Mouse (Mus musculus): Measurements from ENCODE around the gene Gc.

Gc gene
- long read RNA-seq, experiment 1, result 0 reads
- long read RNA-seq, experiment 2, result 0 reads

DNA sequence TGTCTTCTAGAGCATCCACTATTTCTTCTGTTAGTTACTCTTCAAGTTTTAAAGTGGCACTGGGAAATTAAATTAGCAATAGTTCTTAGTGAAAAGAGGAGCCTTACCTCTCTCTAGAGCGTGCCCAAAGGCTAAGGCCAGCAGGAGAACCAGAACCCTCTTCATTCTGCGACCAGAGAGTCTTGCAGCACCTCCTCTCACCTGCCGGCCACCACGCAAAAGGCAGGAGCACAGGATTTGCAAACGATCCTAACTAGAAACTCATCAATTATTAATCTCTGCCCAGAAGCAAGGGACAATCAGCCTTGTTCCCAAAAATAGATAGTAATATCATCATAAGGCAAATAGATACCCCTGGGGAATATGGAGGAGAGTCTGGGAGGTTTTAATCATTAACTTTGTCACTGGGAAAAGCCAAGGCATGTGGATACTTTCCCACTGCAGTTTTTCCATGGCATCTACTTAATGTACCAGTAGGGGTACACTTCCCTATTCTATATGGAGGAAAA is at the start of gene Gc:
Gene Gc, minus strand, starts transcription at position 345 of the 509 bp plus-strand sequence.
- intact Hi-C loops (cut with DNase I), result no loop called here

DNA sequence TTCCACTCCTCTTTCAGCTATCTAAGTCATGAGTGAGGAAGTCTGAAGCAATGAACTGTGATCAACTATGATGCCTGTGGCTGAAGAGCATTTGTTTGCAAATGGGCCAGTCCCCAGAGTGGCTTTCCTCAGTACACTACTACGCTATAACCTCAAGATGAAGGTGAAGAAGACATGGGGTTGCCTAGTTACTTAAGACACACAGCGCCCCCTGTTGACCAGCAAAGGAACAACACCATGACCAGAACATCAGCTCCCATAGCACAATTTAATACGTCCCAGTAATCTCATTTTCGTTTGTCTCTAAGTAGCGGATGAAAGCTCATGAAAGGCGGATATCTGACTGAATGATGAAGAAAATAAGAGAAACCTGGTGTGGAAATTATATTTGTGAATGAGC is 42.5 kb upstream of the Gc start:
- intact Hi-C loops (cut with DNase I), result loop anchor here (2.0 kb wide), 1 partner anchor 45 kb away; no protein-coding TSS in a partner anchor

GRCm38 (mm10) chr5:89492560-89492959 is 34.9 kb upstream of the Gc start:
- intact Hi-C loops (cut with DNase I), result no loop called here

DNA sequence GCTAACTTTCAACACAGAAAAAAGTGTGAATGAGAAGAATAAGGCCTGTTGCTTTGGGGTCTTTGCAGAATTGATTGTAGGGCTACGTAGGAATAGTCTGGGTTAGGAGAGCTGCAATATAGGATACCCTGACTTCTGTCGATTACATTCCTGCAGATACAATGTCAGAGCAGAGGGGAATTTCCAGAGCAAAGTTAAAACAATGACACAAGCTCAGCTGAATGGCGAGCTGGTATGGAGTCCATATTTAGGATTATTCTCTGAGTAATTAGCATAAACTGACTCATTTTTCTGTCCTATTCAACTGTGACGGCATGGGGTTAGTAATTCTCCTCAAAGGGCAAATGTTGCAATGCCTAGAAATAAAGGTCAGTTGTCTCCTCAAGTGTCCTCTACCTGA is 12.8 kb upstream of the Gc start:
- intact Hi-C loops (cut with DNase I), result no loop called here

GRCm38 (mm10) chr5:89467886-89468285 is 10.2 kb upstream of the Gc start:
- intact Hi-C loops (cut with DNase I), result no loop called here

- intact Hi-C loops (cut with DNase I), result no loop called here
Measured at GRCm38 (mm10) chr5:89467045-89467444, 9.3 kb upstream of the Gc start.

GRCm38 (mm10) chr5:89466275-89466674 is 8.6 kb upstream of the Gc start:
- intact Hi-C loops (cut with DNase I), result no loop called here

- intact Hi-C loops (cut with DNase I), result no loop called here
Measured at GRCm38 (mm10) chr5:89461817-89462216, 4.1 kb upstream of the Gc start.

- intact Hi-C loops (cut with DNase I), result no loop called here
Measured at GRCm38 (mm10) chr5:89459591-89459990, 1.9 kb upstream of the Gc start.

- intact Hi-C loops (cut with DNase I), result no loop called here
Measured at GRCm38 (mm10) chr5:89458987-89459386, 1.3 kb upstream of the Gc start.

- intact Hi-C loops (cut with DNase I), result loop anchor here (2.0 kb wide), 1 partner anchor 45 kb away; no protein-coding TSS in a partner anchor
Measured at GRCm38 (mm10) chr5:89455526-89455925, 2.2 kb downstream of the Gc start.

DNA sequence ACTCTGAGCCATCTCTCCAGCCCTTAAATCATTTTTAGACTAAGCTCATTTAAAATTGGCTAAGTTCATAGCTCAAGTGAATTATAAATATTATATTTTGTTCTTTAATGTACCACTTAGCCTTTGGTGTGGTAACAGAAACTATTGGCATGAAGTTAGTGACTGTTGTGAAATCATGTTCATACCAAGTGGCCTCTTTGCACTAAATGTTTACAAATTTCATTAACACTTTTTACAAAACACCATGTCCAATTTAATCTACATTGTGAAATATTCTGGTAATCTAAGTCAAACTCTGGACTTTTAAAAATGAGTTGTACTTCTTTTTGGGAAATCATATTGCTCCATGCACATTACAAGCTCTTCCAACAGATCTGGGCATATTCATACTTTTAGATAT is 6.9 kb downstream of the Gc start:
- intact Hi-C loops (cut with DNase I), result no loop called here

DNA sequence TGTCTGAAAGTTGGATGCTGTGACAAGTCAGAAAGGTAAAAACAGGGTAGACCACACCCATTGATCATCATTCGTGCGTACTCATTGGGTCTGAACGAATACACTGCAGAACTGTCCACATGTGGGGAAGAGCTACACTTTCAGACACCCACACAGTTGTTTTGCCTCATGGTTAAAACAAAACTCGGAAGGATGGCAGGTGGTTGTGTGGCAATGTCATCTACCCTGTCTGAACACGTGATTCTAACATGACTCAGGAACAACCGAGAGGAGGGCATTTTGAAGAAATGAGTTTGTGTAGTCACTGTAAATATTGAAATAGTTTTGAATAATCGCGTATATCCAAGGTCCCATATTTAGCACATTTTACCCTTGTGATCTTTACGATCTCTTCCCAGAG is 8.4 kb downstream of the Gc start:
- intact Hi-C loops (cut with DNase I), result no loop called here

- intact Hi-C loops (cut with DNase I), result no loop called here
Measured at GRCm38 (mm10) chr5:89447978-89448377, 9.7 kb downstream of the Gc start.

DNA sequence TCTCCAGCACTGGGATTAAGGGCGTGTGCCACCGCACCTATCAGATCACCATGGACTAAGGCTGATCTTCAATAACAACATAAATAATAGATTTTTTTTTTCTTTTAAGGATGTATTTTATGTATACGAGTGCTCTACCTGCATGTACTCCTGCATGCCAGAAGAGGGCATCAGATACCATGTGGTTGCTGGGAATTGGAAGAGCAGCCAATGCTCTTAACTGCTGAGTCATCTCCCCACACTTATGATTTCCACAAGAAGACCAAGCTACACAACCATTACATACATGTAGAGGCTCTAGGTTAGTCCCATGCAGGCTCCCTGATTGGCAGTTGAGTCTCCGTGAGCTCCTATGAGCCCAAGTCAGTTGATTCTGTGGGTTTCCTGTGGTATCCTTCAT is 13.3 kb downstream of the Gc start:
- intact Hi-C loops (cut with DNase I), result no loop called here

GRCm38 (mm10) chr5:89411536-89411935 is 46.2 kb downstream of the Gc start:
- intact Hi-C loops (cut with DNase I), result no loop called here

GRCm38 (mm10) chr5:89407376-89408082 is 50.2 kb downstream of the Gc start:
- intact Hi-C loops (cut with DNase I), result no loop called here

DNA sequence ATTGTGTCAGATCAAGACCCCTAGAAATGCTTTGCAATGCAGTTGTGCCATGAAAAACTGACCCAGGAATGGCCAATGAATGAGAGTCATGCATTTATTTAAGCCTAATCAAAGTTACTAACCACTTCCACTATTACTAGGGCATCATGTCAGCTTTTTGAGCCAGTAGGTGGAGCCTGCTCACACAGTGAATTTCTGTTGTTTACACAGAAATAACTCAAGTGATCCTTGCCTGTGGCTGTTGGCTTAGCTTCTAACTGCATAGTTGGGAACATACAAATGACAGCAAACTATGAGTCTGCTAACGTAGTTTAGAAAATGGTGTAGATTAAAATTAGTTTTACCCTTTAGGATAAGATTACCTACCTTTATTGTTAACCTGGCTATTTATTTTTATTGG is 52.6 kb downstream of the Gc start:
- intact Hi-C loops (cut with DNase I), result no loop called here

DNA sequence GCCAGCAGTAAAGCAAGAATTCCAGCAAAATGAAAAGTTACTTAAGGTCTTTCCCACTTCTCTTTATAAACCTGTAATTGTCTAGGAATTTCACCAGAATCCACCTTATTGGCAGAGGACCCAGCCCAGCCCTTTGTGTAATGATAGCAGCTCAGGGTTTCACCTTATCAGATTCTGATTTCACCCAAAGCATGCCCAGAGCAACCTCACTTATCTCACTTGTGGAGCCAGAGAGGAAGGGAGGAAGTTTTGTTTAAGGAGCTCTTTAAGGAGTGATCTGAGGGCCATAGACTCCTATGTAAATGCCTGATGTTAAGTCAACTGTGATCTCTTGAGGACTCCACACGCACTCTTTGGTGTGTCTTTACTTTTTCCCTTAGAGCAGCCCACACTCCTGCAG is 67.3 kb downstream of the Gc start:
- intact Hi-C loops (cut with DNase I), result no loop called here

- intact Hi-C loops (cut with DNase I), result loop anchor here (2.0 to 5.0 kb wide), 4 partner anchors 455 to 592 kb away; no protein-coding TSS in a partner anchor
Measured at GRCm38 (mm10) chr5:89384204-89384603, 73.5 kb downstream of the Gc start.

- intact Hi-C loops (cut with DNase I), result loop anchor here (5.0 kb wide), 3 partner anchors 499 to 589 kb away; no protein-coding TSS in a partner anchor
Measured at GRCm38 (mm10) chr5:89381340-89381739, 76.4 kb downstream of the Gc start.

- intact Hi-C loops (cut with DNase I), result no loop called here
Measured at GRCm38 (mm10) chr5:89370140-89370539, 87.6 kb downstream of the Gc start.

Data from adrenal gland (tissue).